Mouse (Mus musculus): ENCODE measurements around the gene Rprd1b. TPM values are rescaled to one million over a fixed set of nuclear protein-coding genes. Genes with fewer than 3 reads are reported as not detected.

The Rprd1b gene
- total and polyA plus RNA-seq, 2 experiments from 2014 or later = 13.5 to 24.5 TPM

GRCm38 (mm10) chr2:158127872-158128271 is 99.6 kb downstream of the Rprd1b start:
- TF ChIP-seq CTCF (IDR thresholded peaks at IDR 0.05; ENCODE audit: low read depth) (0 out of 2 replicates have a peak, but pooled peaks have one; percentile 3), EP300 (IDR thresholded peaks at IDR 0.05; ENCODE audit: low read depth) (peak; percentile 67; the same call in 1 of the 2 replicates)
- peak overlapping the region; percentile 82 for H3K27ac ChIP-seq (ENCODE audit: low read depth)
- H3K36me3 ChIP-seq (replicated peaks; ENCODE audit: control insufficient read depth, insufficient read depth, low read length) = peaks cover 78% of the 10 kb centered on the region
- no peaks in the 10 kb centered on the region for H3K27me3 ChIP-seq (ENCODE audit: control insufficient read depth, insufficient read depth, low read length)
- H3K9me3 ChIP-seq (replicated peaks; ENCODE audit: control insufficient read depth, low read length) = no peaks in the 10 kb centered on the region
- ATAC-seq (ENCODE audit: insufficient read depth, low read depth) = peak; percentile 49
- H3K4me2 ChIP-seq (ENCODE audit: low read depth, low read length) = no peak overlapping the region
- 38% methylated on average over 7 of the region's 7 CpGs for WGBS
- DNase-seq (ENCODE audit: low spot score) = peak; percentile 70
- 0 out of 2 replicates have a peak overlapping the region, but pooled peaks have one; percentile 12 for H3K9ac ChIP-seq (replicated peaks; ENCODE audit: low read depth, low read length)
- peaks cover 50% of the 10 kb centered on the region for H3K4me1 ChIP-seq (ENCODE audit: control insufficient read depth, insufficient read depth)
- H3K4me3 ChIP-seq (ENCODE audit: low read depth, low read length) = no peak overlapping the region

- Histone ChIP-seq H3K27me3 (ENCODE audit: control insufficient read depth, insufficient read depth, low read length) (no peaks in the 10 kb centered on the region), H3K4me1 (ENCODE audit: control insufficient read depth, insufficient read depth) (peaks cover 43% of the 10 kb centered on the region), H3K27ac (ENCODE audit: low read depth) (peak overlapping the region; percentile 82), H3K36me3 (replicated peaks; ENCODE audit: control insufficient read depth, insufficient read depth, low read length) (peaks cover 80% of the 10 kb centered on the region), H3K9me3 (replicated peaks; ENCODE audit: control insufficient read depth, low read length) (no peaks in the 10 kb centered on the region), H3K4me3 (ENCODE audit: low read depth, low read length) (no peak overlapping the region), H3K9ac (replicated peaks; ENCODE audit: low read depth, low read length) (peak overlapping the region; percentile 12; the same call in 1 of the 2 replicates), H3K4me2 (ENCODE audit: low read depth, low read length) (no peak overlapping the region)
- TF ChIP-seq CTCF (IDR thresholded peaks at IDR 0.05; ENCODE audit: low read depth) (no peak), EP300 (IDR thresholded peaks at IDR 0.05; ENCODE audit: low read depth) (no peak)
- ATAC-seq (ENCODE audit: insufficient read depth, low read depth) (no peak), DNase-seq (ENCODE audit: low spot score) (no peak)
- 60% methylated on average over 8 of the region's 8 CpGs for WGBS
These were observed 100.3 kb downstream of the Rprd1b start for GRCm38 (mm10) chr2:158128461-158129130.

GRCm38 (mm10) chr2:158129291-158130002 is 101.2 kb downstream of the Rprd1b start:
- DNase-seq (ENCODE audit: low spot score) = no peak
- Histone ChIP-seq H3K9me3 (replicated peaks; ENCODE audit: control insufficient read depth, low read length) (no peaks in the 10 kb centered on the region), H3K36me3 (replicated peaks; ENCODE audit: control insufficient read depth, insufficient read depth, low read length) (peaks cover 80% of the 10 kb centered on the region), H3K4me1 (ENCODE audit: control insufficient read depth, insufficient read depth) (peaks cover 42% of the 10 kb centered on the region), H3K4me2 (ENCODE audit: low read depth, low read length) (no peak overlapping the region), H3K27ac (ENCODE audit: low read depth) (peak overlapping the region; percentile 82), H3K4me3 (ENCODE audit: low read depth, low read length) (no peak overlapping the region), H3K27me3 (ENCODE audit: control insufficient read depth, insufficient read depth, low read length) (no peaks in the 10 kb centered on the region), H3K9ac (replicated peaks; ENCODE audit: low read depth, low read length) (no peak overlapping the region)
- ATAC-seq (ENCODE audit: insufficient read depth, low read depth) = no peak
- WGBS = 68% methylated on average over 16 of the region's 16 CpGs
- no peak for TF ChIP-seq CTCF (IDR thresholded peaks at IDR 0.05; ENCODE audit: low read depth)
- no peak for TF ChIP-seq EP300 (IDR thresholded peaks at IDR 0.05; ENCODE audit: low read depth)

GRCm38 (mm10) chr2:158130391-158130986 is 102.2 kb downstream of the Rprd1b start:
- no peak overlapping the region for H3K9ac ChIP-seq (replicated peaks; ENCODE audit: low read depth, low read length)
- no peak overlapping the region for H3K4me2 ChIP-seq (ENCODE audit: low read depth, low read length)
- peaks cover 42% of the 10 kb centered on the region for H3K4me1 ChIP-seq (ENCODE audit: control insufficient read depth, insufficient read depth)
- 25% methylated on average over 5 of the region's 5 CpGs for WGBS
- H3K36me3 ChIP-seq (replicated peaks; ENCODE audit: control insufficient read depth, insufficient read depth, low read length) = peaks cover 77% of the 10 kb centered on the region
- peak; percentile 63 for ATAC-seq (ENCODE audit: insufficient read depth, low read depth)
- H3K4me3 ChIP-seq (ENCODE audit: low read depth, low read length) = no peak overlapping the region
- peak overlapping the region; percentile 87 for H3K27ac ChIP-seq (ENCODE audit: low read depth)
- peak; percentile 61 for DNase-seq (ENCODE audit: low spot score)
- H3K27me3 ChIP-seq (ENCODE audit: control insufficient read depth, insufficient read depth, low read length) = no peaks in the 10 kb centered on the region
- TF ChIP-seq EP300 (IDR thresholded peaks at IDR 0.05; ENCODE audit: low read depth) (no peak; the same call in 1 of the 2 replicates), CTCF (IDR thresholded peaks at IDR 0.05; ENCODE audit: low read depth) (no peak)
- no peaks in the 10 kb centered on the region for H3K9me3 ChIP-seq (replicated peaks; ENCODE audit: control insufficient read depth, low read length)

GRCm38 (mm10) chr2:158131197-158131835 is 103.0 kb downstream of the Rprd1b start:
- Histone ChIP-seq H3K9ac (replicated peaks; ENCODE audit: low read depth, low read length) (no peak overlapping the region), H3K27ac (ENCODE audit: low read depth) (peak overlapping the region; percentile 87), H3K36me3 (replicated peaks; ENCODE audit: control insufficient read depth, insufficient read depth, low read length) (peaks cover 75% of the 10 kb centered on the region), H3K4me3 (ENCODE audit: low read depth, low read length) (no peak overlapping the region), H3K4me1 (ENCODE audit: control insufficient read depth, insufficient read depth) (peaks cover 42% of the 10 kb centered on the region), H3K4me2 (ENCODE audit: low read depth, low read length) (no peak overlapping the region), H3K9me3 (replicated peaks; ENCODE audit: control insufficient read depth, low read length) (no peaks in the 10 kb centered on the region), H3K27me3 (ENCODE audit: control insufficient read depth, insufficient read depth, low read length) (no peaks in the 10 kb centered on the region)
- no peak for TF ChIP-seq CTCF (IDR thresholded peaks at IDR 0.05; ENCODE audit: low read depth)
- TF ChIP-seq EP300 (IDR thresholded peaks at IDR 0.05; ENCODE audit: low read depth) = no peak
- no peak for DNase-seq (ENCODE audit: low spot score)
- 76% methylated on average over 13 of the region's 13 CpGs for WGBS
- ATAC-seq (ENCODE audit: insufficient read depth, low read depth) = no peak
